Mouse (Mus musculus) kidney, adult 2 months (tissue): ENCODE results near the gene Cdc14a. TPM values are rescaled to one million over a fixed set of nuclear protein-coding genes. Genes with fewer than 3 reads are reported as not detected.
A peak's percentile ranks its signal among the peaks of the same experiment; 100 is the strongest.

Source experiments
- DNase-seq: peaks from one replicate; pipeline ENCODE4 v3.0.0; 2021
- H3K27ac ChIP-seq: fragments of 200-500 bp; 2 replicates; pipeline ENCODE4 v1.5.1; 2012; ENCODE audit warnings: low read depth, low read length, control low read depth, inconsistent platforms; ENCODE audit not compliant: insufficient read depth
- H3K27me3 ChIP-seq: fragments of 200-500 bp; replicated peaks from 2 replicates; pipeline ENCODE4 v1.6.1; 2012; ENCODE audit warnings: mild to moderate bottlenecking, moderate library complexity, low read length, inconsistent platforms; ENCODE audit not compliant: control insufficient read depth, insufficient read depth
- H3K36me3 ChIP-seq: fragments of 200-500 bp; 2 replicates; pipeline ENCODE4 v1.6.1; 2012; ENCODE audit warnings: mild to moderate bottlenecking, moderate library complexity, low read length, inconsistent platforms; ENCODE audit not compliant: control insufficient read depth, insufficient read depth
- H3K4me1 ChIP-seq: fragments of 200-500 bp; 2 replicates; pipeline ENCODE4 v1.6.1; 2011; ENCODE audit warnings: low read length; ENCODE audit not compliant: control insufficient read depth, insufficient read depth
- H3K4me3 ChIP-seq: fragments of 200-500 bp; 2 replicates; pipeline ENCODE4 v1.5.1; 2011; ENCODE audit warnings: mild to moderate bottlenecking, low read depth, low read length, control low read depth; ENCODE audit not compliant: insufficient read depth
- CTCF ChIP-seq: fragments of 200-500 bp; conservative IDR thresholded peaks from 2 replicates; pipeline ENCODE4 v1.5.1; 2011; ENCODE audit warnings: low read depth, mild to moderate bottlenecking, control low read depth, low read length, moderate library complexity, mixed read lengths; ENCODE audit not compliant: insufficient read depth, insufficient read length
- POLR2A ChIP-seq: fragments of 200-500 bp; IDR thresholded peaks from one replicate; pipeline ENCODE4 v1.6.1; 2011; ENCODE audit warnings: low read depth, low read length, control low read depth
- WGBS: fragments of 180-500 bp; shearing (Covaris S2); methylation state at CpG from one replicate; pipeline ENCODE4 v1.1.7; 2018; 5-methylcytosine and 5-hydroxymethylcytosine counted together
- polyA plus RNA-seq: library from polyadenylated mRNA; depleted of rRNA; stranded (reverse); fragments of >200 nt; gene quantifications from 2 replicates; pipeline ENCODE4 v1.2.3, GENCODE M21; 2012

The Cdc14a gene
- polyA plus RNA-seq, 1 experiment = 5.5 TPM

DNA sequence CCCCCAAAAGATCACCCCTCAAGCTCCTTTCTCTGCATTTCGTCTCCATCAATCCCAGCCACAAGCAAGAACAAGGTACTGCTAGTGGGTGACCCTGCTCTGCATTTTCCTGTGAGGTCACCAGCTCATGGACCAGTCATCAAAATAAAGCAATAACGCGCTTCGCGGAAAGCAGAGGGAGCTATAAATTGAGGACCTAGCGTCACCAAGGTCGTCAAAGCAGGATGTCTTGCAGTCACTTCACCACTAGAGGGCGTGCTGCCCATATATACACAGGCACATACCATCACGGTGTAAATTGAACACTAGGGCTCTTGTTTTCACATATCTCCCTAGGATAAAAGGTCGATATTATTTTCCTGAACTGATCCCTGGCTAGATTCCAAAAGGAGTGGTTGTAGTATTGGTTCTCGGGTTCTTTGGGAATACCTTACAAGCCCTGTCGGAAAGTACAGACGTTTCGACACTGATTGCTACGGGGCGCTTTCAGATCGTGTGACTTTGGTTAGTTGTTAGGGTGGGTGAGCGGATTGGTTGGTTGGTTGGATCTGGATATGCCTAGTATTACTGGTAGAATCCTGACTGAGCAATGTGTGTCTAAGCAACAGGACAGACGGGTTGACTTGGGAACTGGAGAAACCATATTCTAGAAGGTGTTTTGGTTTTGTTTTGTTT is 82.7 kb downstream of the Cdc14a start:
- 29% methylated on average over 19 of the region's 19 CpGs for WGBS
- peak; percentile 86 for DNase-seq
- H3K27me3 ChIP-seq = no peaks in the 10 kb centered on the region
- no peak overlapping the region for H3K27ac ChIP-seq
- no peaks in the 10 kb centered on the region for H3K4me1 ChIP-seq
- TF ChIP-seq CTCF (peak; percentile 95), POLR2A (no peak)
- peak overlapping the region; percentile 24 for H3K4me3 ChIP-seq
- H3K36me3 ChIP-seq = no peaks in the 10 kb centered on the region

DNA sequence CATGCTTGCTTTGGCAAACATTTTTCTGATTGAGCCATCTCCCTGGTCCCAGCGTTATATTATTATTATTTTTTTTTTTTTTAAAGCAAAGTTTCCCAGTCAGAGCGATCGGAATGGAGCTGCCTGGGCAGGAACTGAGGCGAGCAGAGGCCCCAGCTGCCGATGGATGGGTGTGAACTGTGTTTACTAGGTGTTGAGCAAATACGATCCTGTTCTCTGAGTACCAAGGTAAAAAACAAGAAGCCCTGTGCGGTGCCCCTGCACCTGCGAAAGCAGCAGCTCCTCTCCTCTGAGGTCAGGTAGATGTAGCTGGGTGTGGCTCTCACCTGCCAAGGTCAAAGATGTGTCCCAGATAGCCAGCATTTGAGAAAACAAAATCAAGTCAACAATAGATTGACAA is 83.6 kb downstream of the Cdc14a start:
- H3K27me3 ChIP-seq = no peaks in the 10 kb centered on the region
- no peak overlapping the region for H3K4me3 ChIP-seq
- H3K27ac ChIP-seq = no peak overlapping the region
- 89% methylated on average over 8 of the region's 8 CpGs for WGBS
- DNase-seq = no peak
- no peaks in the 10 kb centered on the region for H3K4me1 ChIP-seq
- H3K36me3 ChIP-seq = no peaks in the 10 kb centered on the region
- TF ChIP-seq POLR2A (no peak), CTCF (no peak)

DNA sequence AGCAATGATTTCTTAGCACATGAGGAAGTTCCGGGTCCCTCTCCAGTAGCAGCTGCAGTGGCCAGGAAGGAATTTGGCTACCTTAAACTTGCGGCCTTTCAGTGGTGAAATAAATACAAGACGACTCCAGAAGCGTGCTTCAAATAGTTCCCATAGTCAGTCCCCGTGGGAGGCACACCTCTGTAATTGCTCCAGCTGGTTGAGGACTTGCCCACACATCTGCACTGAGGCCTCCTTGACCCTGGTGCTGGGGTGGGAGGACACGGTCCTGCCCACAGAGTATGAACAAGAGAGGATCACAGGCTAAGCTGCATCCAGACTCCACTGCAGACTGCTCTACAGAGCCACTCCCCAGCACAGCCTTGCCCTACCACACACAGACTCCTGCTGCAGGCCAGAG is 85.2 kb downstream of the Cdc14a start:
- no peak for DNase-seq
- TF ChIP-seq CTCF = no peak
- no peak for TF ChIP-seq POLR2A
- H3K4me1 ChIP-seq = no peaks in the 10 kb centered on the region
- H3K27ac ChIP-seq = no peak overlapping the region
- 63% methylated on average over 6 of the region's 6 CpGs for WGBS
- no peaks in the 10 kb centered on the region for H3K36me3 ChIP-seq
- no peaks in the 10 kb centered on the region for H3K27me3 ChIP-seq
- H3K4me3 ChIP-seq = no peak overlapping the region

DNA sequence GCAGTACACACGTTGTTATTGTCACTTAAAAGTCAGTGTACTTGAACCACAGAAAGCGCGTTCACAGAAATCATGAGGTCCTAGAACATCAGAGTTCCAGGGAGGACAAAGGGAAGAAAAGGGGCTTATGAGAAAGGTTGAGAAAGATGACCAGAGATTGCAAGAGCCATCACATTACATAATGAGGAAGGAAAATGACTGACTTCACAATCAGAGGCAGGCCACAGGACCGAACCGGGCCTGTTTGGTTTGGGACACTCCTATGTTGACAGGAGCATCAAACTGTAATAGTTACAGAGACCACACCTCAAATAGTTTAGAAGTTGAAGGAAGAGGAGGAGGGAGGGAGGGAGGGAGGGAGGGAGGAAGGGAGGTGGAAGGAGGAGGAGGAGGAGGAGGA is 86.0 kb downstream of the Cdc14a start:
- no peaks in the 10 kb centered on the region for H3K36me3 ChIP-seq
- no peak for TF ChIP-seq POLR2A
- TF ChIP-seq CTCF = no peak
- no peaks in the 10 kb centered on the region for H3K4me1 ChIP-seq
- no peak for DNase-seq
- no peak overlapping the region for H3K4me3 ChIP-seq
- no peak overlapping the region for H3K27ac ChIP-seq
- 82% methylated on average over 5 of the region's 5 CpGs for WGBS
- H3K27me3 ChIP-seq = no peaks in the 10 kb centered on the region

DNA sequence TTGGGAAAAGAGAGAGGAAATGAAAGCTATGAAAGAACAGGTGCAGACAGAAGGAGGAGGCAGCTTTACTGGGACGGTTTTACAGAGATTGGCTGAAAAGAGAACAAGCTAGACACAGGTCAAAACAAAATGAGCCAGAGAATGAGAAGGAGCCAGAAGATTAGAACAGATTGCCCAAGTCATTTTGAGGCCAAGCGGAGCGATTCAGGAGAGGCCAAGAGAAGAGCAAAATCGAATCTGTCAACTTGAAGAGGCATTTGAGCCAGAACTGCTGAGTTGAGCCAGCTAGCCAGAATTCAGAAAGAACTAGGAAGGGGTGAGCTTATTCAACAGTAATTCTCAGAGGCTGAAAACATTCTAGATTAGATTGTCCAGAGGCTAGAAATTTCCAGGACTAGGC is 88.8 kb downstream of the Cdc14a start:
- Histone ChIP-seq H3K27me3 (no peaks in the 10 kb centered on the region), H3K36me3 (no peaks in the 10 kb centered on the region), H3K4me3 (no peak overlapping the region), H3K4me1 (no peaks in the 10 kb centered on the region), H3K27ac (no peak overlapping the region)
- TF ChIP-seq POLR2A (no peak), CTCF (no peak)
- WGBS = 87% methylated on average over 4 of the region's 4 CpGs
- DNase-seq = no peak

DNA sequence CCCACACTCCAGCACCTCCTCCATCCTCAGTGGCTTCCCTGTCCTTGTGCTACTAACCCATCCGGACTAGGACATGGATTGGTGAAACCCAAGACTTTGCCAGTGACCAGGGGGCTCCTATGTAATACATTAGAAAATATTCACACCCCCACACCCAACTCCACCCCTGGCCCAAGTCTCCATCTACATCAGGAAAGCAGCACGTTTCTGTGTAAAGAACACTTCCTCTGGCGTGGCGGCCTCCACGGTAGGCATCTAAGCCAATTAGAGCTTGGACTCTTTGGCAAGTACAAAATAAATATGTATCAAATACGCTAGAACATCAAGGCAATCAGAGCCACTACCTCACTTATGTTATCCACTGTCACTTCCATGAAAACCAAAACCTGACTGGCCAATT is 90.1 kb downstream of the Cdc14a start:
- WGBS = 86% methylated on average over 6 of the region's 6 CpGs
- Histone ChIP-seq H3K4me3 (no peak overlapping the region), H3K27me3 (no peaks in the 10 kb centered on the region), H3K27ac (no peak overlapping the region), H3K4me1 (no peaks in the 10 kb centered on the region), H3K36me3 (no peaks in the 10 kb centered on the region)
- TF ChIP-seq POLR2A = no peak
- no peak for TF ChIP-seq CTCF
- no peak for DNase-seq

DNA sequence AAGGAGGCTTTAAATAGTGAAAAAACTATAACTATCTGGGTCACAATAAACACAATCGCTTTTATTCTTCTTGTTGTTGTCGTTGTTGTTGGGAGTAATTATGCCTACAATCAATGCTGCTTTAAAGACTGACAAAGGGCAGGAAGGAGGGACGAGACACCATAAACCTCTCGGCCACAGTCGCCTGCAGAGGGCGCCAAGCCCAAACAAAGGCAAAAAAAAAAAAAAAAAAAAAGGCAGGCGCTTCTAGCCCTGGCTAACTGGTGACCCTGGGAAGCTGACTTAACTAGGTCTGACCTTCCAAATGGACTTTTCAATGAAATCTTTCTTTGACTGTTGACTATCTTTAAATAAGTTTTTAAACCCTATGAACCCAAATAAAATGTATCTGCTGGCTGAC is 90.6 kb downstream of the Cdc14a start:
- 9% methylated on average over 7 of the region's 7 CpGs for WGBS
- no peaks in the 10 kb centered on the region for H3K4me1 ChIP-seq
- no peaks in the 10 kb centered on the region for H3K27me3 ChIP-seq
- TF ChIP-seq CTCF (peak; percentile 63), POLR2A (no peak)
- no peaks in the 10 kb centered on the region for H3K36me3 ChIP-seq
- H3K4me3 ChIP-seq = no peak overlapping the region
- H3K27ac ChIP-seq = no peak overlapping the region
- DNase-seq = peak; percentile 42
